Mouse (Mus musculus) lung, adult 2 months (tissue): ENCODE results near the gene Khdc1a. TPM values are rescaled to one million over a fixed set of nuclear protein-coding genes. Genes with fewer than 3 reads are reported as not detected.
"Not testable (repeated sequence)": the region's sequence is repeated elsewhere in the genome, so short reads cannot be mapped to it uniquely, and the experiment has no call there.

Experiments used
- DNase-seq: peaks from one replicate; pipeline ENCODE4 v3.0.0; 2022
- H3K4me1 ChIP-seq: fragments of 200-500 bp; 2 replicates; pipeline ENCODE4 v1.6.1; 2011; ENCODE audit warnings: low read length; ENCODE audit not compliant: control insufficient read depth, insufficient read depth
- H3K4me3 ChIP-seq: fragments of 200-500 bp; replicated peaks from 2 replicates; pipeline ENCODE3; 2011; ENCODE audit warnings: low read depth, mild to moderate bottlenecking, control low read depth, low read length; ENCODE audit errors: extremely low read depth
- CTCF ChIP-seq: fragments of 200-500 bp; IDR thresholded peaks from 2 replicates; pipeline ENCODE4 v1.5.1; 2011; ENCODE audit warnings: mild to moderate bottlenecking, low read length, control low read depth; ENCODE audit not compliant: insufficient read depth
- POLR2A ChIP-seq: fragments of 200-500 bp; IDR thresholded peaks from 2 replicates; pipeline ENCODE4 v1.6.1; 2011; ENCODE audit warnings: low read depth, mild to moderate bottlenecking, control low read depth, low read length, borderline replicate concordance; ENCODE audit errors: extremely low read depth
- WGBS: fragments of 180-500 bp; shearing (Covaris S2); methylation state at CpG from one replicate; pipeline ENCODE4 v1.1.7; 2018; 5-methylcytosine and 5-hydroxymethylcytosine counted together
- polyA plus RNA-seq: library from polyadenylated mRNA; depleted of rRNA; stranded (reverse); fragments of >200 nt; gene quantifications from 2 replicates; pipeline ENCODE4 v1.2.3, GENCODE M21; 2012; rRNA removed

The Khdc1a gene
- 0.06 TPM in 1 of 2 replicates, not detected in the other for polyA plus RNA-seq

DNA sequence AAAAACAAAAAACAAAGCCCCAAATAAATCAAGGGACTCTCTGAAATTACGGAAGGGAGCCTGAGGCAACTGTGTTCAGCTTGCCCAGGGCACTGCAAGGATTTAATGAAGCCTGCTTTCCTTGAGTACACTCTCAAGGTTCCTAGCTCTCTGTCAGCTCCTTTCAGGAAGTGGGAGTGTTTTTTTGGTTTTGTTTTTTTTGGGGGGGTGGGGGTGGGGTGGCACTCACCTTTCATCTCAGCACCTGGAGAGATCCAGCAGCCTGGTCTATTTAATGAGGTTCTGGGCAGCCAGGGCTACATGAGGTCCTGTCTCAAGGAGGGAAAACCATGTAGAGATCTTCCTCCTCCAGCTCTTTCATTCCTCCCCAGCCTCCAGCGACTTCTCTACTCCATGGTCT, at the start of gene Khdc1a:
Gene Khdc1a (plus strand): TSS at position 301 of the 400 bp plus-strand sequence.
- no peaks in the 10 kb centered on the region for H3K4me1 ChIP-seq
- H3K4me3 ChIP-seq = no peak within 1 kb of the TSS
- WGBS = 67% methylated on average over 2 of the region's 2 CpGs
- DNase-seq = no peak
- TF ChIP-seq CTCF (no peak), POLR2A (no peak)

DNA sequence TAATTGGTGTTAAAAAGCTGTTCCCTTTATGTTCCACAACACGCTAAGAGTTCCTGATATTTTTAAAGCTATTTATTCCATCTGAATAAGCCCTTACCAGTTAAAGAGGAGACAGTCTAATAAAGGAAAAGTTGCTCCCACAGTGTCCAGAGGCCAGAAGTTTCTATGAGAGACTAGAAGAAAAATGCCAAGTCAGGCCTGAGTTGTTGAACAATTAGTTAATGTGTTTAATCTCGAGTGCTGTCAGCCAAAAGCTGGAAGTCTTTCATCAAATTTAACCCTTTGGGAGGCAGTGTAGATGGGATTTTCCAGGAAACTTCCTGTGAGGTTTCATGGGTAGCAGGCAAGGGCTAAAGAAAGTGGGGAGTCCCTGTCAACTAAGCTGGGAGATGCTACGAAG, 49.6 kb upstream of the Khdc1a start:
- no peak for TF ChIP-seq POLR2A
- no peak for TF ChIP-seq CTCF
- no peak for DNase-seq
- no peak overlapping the region for H3K4me3 ChIP-seq
- H3K4me1 ChIP-seq = no peaks in the 10 kb centered on the region; the same call in 1 of the 2 replicates
- 44% methylated on average over 3 of the region's 3 CpGs for WGBS

- no peak for DNase-seq
- Histone ChIP-seq H3K4me1 (no peaks in the 10 kb centered on the region; the same call in 1 of the 2 replicates), H3K4me3 (no peak overlapping the region)
- TF ChIP-seq CTCF = no peak
- no peak for TF ChIP-seq POLR2A
- whole genome bisulfite sequencing = 68% methylated on average over 3 of the region's 3 CpGs
These were observed 47.8 kb upstream of the Khdc1a start for GRCm38 (mm10) chr1:21301686-21302085.

DNA sequence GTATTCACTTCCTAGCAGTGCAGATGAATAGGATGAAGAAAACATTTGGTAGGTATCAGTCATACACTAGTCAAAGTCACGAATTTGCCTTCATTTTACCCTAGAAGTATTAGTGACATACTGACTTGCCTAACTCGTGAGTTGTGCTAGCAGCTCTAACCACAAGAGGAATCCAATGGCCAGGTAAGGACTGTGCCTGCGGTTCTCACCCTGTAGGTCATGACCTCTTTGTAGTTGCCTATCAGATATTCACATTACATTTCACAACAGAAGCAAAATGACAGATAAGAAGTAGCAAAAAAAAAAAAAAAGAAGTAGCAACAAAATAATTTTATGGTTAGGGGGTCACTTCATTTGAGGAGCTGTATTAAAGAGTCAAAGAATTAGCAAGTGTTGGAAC, 45.3 kb upstream of the Khdc1a start:
- TF ChIP-seq CTCF (no peak), POLR2A (no peak)
- no peaks in the 10 kb centered on the region; the same call in 1 of the 2 replicates for H3K4me1 ChIP-seq
- WGBS = 54% methylated on average over 3 of the region's 3 CpGs
- no peak for DNase-seq
- no peak overlapping the region for H3K4me3 ChIP-seq

DNA sequence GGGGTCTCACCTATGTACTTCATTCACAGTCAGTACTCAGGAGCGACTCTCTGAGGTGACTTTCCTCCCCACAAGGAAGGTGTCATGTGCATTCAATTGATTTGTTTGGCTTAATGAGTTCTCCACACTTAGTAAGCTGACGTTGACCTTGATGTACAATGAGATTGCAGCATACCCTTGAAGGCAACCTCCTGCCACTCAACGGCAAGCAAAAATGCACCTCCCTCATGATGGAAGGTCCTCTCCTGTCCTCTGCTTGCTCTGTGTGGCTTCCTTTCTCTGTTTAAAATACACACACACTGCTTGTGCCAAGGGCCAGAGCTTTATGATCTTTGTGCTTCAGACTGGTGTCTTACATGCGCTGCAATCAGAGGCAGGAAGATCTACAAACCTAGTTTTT, 44.8 kb upstream of the Khdc1a start:
- 69% methylated on average over 4 of the region's 4 CpGs for WGBS
- TF ChIP-seq POLR2A = no peak
- TF ChIP-seq CTCF = no peak
- DNase-seq = no peak
- Histone ChIP-seq H3K4me1 (no peaks in the 10 kb centered on the region; the same call in 1 of the 2 replicates), H3K4me3 (no peak overlapping the region)

DNA sequence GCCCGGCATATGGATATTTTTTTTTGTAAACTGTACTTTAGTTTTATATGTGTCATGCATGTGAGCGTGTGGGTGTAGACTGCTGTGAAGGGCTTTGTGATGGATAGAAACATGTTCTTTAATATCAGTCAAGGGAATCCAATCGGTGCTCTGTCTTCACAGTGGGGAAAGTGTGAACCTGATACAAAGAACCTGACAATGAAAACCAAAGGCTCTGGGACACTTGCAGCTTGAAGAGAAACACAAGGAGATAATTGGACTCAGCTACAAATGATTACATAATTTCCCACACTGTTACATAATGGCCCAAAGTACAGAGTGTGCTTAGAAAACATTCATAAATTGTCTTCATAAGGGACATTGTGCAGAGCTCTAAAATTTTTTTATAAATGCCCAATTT, 44.0 kb upstream of the Khdc1a start:
- 69% methylated on average over 3 of the region's 3 CpGs for WGBS
- no peak for TF ChIP-seq POLR2A
- no peak for TF ChIP-seq CTCF
- DNase-seq = no peak
- Histone ChIP-seq H3K4me3 (no peak overlapping the region), H3K4me1 (no peaks in the 10 kb centered on the region; the same call in 1 of the 2 replicates)

DNA sequence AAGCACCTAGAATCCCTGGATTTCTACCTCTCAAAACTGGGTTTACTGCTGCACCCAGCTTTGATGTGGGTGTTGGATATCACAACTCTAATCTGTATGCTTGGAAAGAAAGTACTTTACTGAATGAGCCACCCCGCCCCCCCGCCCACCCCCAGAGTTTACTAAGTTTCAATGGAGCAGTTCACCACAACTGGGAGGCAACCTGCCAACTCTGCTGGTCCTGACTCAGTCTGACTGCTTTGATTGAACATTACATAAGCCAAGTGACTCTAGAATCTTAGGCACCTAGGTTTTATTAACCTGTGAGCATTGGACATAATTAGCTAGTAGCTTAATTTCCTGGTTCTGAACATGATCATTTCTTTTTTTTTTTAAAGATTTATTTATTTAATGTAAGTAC, 35.1 kb upstream of the Khdc1a start:
- Histone ChIP-seq H3K4me1 (no peaks in the 10 kb centered on the region), H3K4me3 (no peak overlapping the region)
- 77% methylated on average over 2 of the region's 2 CpGs for WGBS
- no peak for DNase-seq
- TF ChIP-seq POLR2A = no peak
- no peak for TF ChIP-seq CTCF

- 86% methylated on average over 2 of the region's 2 CpGs for WGBS
- no peak for DNase-seq
- H3K4me3 ChIP-seq = no peak overlapping the region
- no peak for TF ChIP-seq POLR2A
- no peaks in the 10 kb centered on the region for H3K4me1 ChIP-seq
These were observed 33.7 kb upstream of the Khdc1a start for GRCm38 (mm10) chr1:21315756-21316155.

GRCm38 (mm10) chr1:21316305-21316704, 33.1 kb upstream of the Khdc1a start:
- Histone ChIP-seq H3K4me3 (no peak overlapping the region), H3K4me1 (no peaks in the 10 kb centered on the region)
- 68% methylated on average over 2 of the region's 2 CpGs for WGBS
- DNase-seq = no peak
- TF ChIP-seq POLR2A (no peak), CTCF (no peak)

GRCm38 (mm10) chr1:21318202-21318601, 31.2 kb upstream of the Khdc1a start:
- Histone ChIP-seq H3K4me3 (no peak overlapping the region), H3K4me1 (no peaks in the 10 kb centered on the region)
- TF ChIP-seq POLR2A (no peak), CTCF (no peak)
- no peak for DNase-seq

DNA sequence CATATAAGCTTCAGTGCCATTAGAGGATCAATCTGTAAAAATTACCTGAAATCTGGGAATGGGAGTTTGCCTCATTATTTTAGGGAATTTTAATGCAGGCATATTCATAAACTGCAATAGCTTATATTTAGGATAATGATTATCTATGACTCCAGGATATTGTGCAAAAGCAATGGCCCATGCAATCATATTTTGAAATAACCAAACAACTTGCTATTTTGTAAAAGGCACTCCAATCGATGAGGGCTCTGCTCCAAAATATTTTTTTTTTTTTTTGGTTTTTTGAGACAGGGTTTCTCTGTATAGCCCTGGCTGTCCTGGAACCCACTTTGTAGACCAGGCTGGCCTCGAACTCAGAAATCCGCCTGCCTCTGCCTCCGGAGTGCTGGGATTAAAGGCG, 29.2 kb upstream of the Khdc1a start:
- DNase-seq = not testable (repeated sequence)
- WGBS = 89% methylated on average over 5 of the region's 5 CpGs

DNA sequence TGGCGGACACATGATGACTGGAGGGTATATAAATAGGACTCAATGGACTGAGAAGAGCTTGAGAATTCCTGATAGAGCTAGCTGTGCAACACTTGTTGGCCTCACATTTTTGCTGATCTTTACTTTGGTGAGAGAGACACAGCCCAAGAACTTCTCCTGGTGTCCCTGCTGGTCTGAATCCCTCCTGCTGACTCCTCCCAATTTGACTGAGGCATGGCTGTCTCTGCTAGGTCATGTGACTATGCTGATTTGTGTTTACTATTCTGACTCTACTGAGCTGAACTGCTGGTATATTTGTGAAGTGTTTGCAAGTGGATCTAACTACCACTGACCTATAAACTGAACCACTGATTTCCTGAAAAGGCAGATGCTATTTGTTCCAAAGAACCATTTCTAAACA, 27.8 kb upstream of the Khdc1a start:
- 86% methylated on average over 1 of the region's 1 CpGs for WGBS
- no peak for TF ChIP-seq CTCF
- no peak for TF ChIP-seq POLR2A
- no peak overlapping the region for H3K4me3 ChIP-seq
- H3K4me1 ChIP-seq = no peaks in the 10 kb centered on the region
- no peak for DNase-seq

More for the DNA sequence above, 29.2 kb upstream of the Khdc1a start:
- H3K4me1 ChIP-seq, H3K4me3 ChIP-seq: not testable (repeated sequence)
